Mouse (Mus musculus) liver, adult 2 months (tissue): ENCODE measurements around the gene Vps33a.

Experiments used
- CTCF ChIP-seq: fragments of 200-500 bp; IDR thresholded peaks from 2 replicates; pipeline ENCODE4 v1.5.1; 2011; ENCODE audit warnings: low read depth, low read length, control low read depth
- POLR2A ChIP-seq: fragments of 200-500 bp; IDR thresholded peaks from 2 replicates; pipeline ENCODE4 v1.6.1; 2011; ENCODE audit warnings: low read length, control low read depth; ENCODE audit not compliant: insufficient read depth; ENCODE audit errors: extremely low read depth

- TF ChIP-seq CTCF (no peak), POLR2A (no peak)
Observed at GRCm38 (mm10) chr5:123512102-123512501, 60.7 kb downstream of the Vps33a start.
